Mouse (Mus musculus): Measurements from ENCODE around the gene Gm45062. TPM values are rescaled to one million over a fixed set of nuclear protein-coding genes. Genes with fewer than 3 reads are reported as not detected.

Gene Gm45062
- polyA plus RNA-seq, 1 experiment from 2014 or later, result 6.9 TPM

- no peaks in the 10 kb centered on the region for H3K4me1 ChIP-seq
- no peaks in the 10 kb centered on the region for H3K27me3 ChIP-seq (replicated peaks; ENCODE audit: low read depth, poor library complexity, severe bottlenecking)
- 50% methylated on average over 2 of the region's 2 CpGs for WGBS
- no peak for DNase-seq (ENCODE audit: low spot score)
- H3K4me3 ChIP-seq, result no peak overlapping the region
- H3K9me3 ChIP-seq, result no peaks in the 10 kb centered on the region
- H3K27ac ChIP-seq (replicated peaks), result no peak overlapping the region
- H3K36me3 ChIP-seq (replicated peaks), result no peaks in the 10 kb centered on the region
Measured at GRCm38 (mm10) chr6:8358782-8359181, 99.5 kb downstream of the Gm45062 start.

- Histone ChIP-seq H3K36me3 (replicated peaks) (no peaks in the 10 kb centered on the region; the same call in 1 of the 2 replicates), H3K4me1 (no peaks in the 10 kb centered on the region), H3K27me3 (replicated peaks; ENCODE audit: low read depth, poor library complexity, severe bottlenecking) (no peaks in the 10 kb centered on the region), H3K9me3 (no peaks in the 10 kb centered on the region), H3K4me3 (no peak overlapping the region), H3K27ac (replicated peaks) (no peak overlapping the region)
- no peak for DNase-seq (ENCODE audit: low spot score)
- WGBS, result 86% methylated on average over 7 of the region's 7 CpGs
Measured at GRCm38 (mm10) chr6:8360805-8361204, 101.6 kb downstream of the Gm45062 start.

GRCm38 (mm10) chr6:8364033-8364756 is 104.9 kb downstream of the Gm45062 start:
- no peaks in the 10 kb centered on the region for H3K9me3 ChIP-seq

GRCm38 (mm10) chr6:8364757-8365150 is 105.5 kb downstream of the Gm45062 start:
- 91% methylated on average over 11 of the region's 11 CpGs for WGBS
- Histone ChIP-seq H3K4me1 (no peaks in the 10 kb centered on the region), H3K9me3 (no peaks in the 10 kb centered on the region), H3K27me3 (replicated peaks; ENCODE audit: low read depth, poor library complexity, severe bottlenecking) (no peaks in the 10 kb centered on the region), H3K27ac (replicated peaks) (no peak overlapping the region), H3K36me3 (replicated peaks) (no peaks in the 10 kb centered on the region; the same call in 1 of the 2 replicates), H3K4me3 (no peak overlapping the region)
- DNase-seq (ENCODE audit: low spot score), result no peak

More at GRCm38 (mm10) chr6:8364033-8364756, 104.9 kb downstream of the Gm45062 start:
- no peaks in the 10 kb centered on the region; the same call in 1 of the 2 replicates for H3K36me3 ChIP-seq (replicated peaks)
- 70% methylated on average over 12 of the region's 12 CpGs for WGBS
- H3K4me3 ChIP-seq, result no peak overlapping the region
- no peaks in the 10 kb centered on the region for H3K27me3 ChIP-seq (replicated peaks; ENCODE audit: low read depth, poor library complexity, severe bottlenecking)
- H3K27ac ChIP-seq (replicated peaks), result no peak overlapping the region
- no peaks in the 10 kb centered on the region for H3K4me1 ChIP-seq
- DNase-seq (ENCODE audit: low spot score), result no peak

- Histone ChIP-seq H3K4me3 (no peak overlapping the region), H3K27me3 (replicated peaks; ENCODE audit: low read depth, poor library complexity, severe bottlenecking) (no peaks in the 10 kb centered on the region), H3K36me3 (replicated peaks) (no peaks in the 10 kb centered on the region; the same call in 1 of the 2 replicates), H3K27ac (replicated peaks) (no peak overlapping the region), H3K4me1 (no peaks in the 10 kb centered on the region), H3K9me3 (no peaks in the 10 kb centered on the region)
- no peak for DNase-seq (ENCODE audit: low spot score)
- 93% methylated on average over 4 of the region's 4 CpGs for WGBS
Measured at GRCm38 (mm10) chr6:8367675-8368074, 108.4 kb downstream of the Gm45062 start.

GRCm38 (mm10) chr6:8368198-8368864 is 109.1 kb downstream of the Gm45062 start:
- DNase-seq (ENCODE audit: low spot score), result no peak
- no peak overlapping the region for H3K4me3 ChIP-seq

GRCm38 (mm10) chr6:8370624-8371023 is 111.4 kb downstream of the Gm45062 start:
- DNase-seq (ENCODE audit: low spot score), result no peak
- Histone ChIP-seq H3K36me3 (replicated peaks) (no peaks in the 10 kb centered on the region), H3K27me3 (replicated peaks; ENCODE audit: low read depth, poor library complexity, severe bottlenecking) (no peaks in the 10 kb centered on the region), H3K27ac (replicated peaks) (no peak overlapping the region), H3K4me3 (no peak overlapping the region), H3K4me1 (no peaks in the 10 kb centered on the region), H3K9me3 (no peaks in the 10 kb centered on the region)
- WGBS, result 88% methylated on average over 3 of the region's 3 CpGs

More at GRCm38 (mm10) chr6:8368198-8368864, 109.1 kb downstream of the Gm45062 start:
- 79% methylated on average over 2 of the region's 2 CpGs for WGBS
- H3K36me3 ChIP-seq (replicated peaks), result no peaks in the 10 kb centered on the region; the same call in 1 of the 2 replicates
- H3K27ac ChIP-seq (replicated peaks), result no peak overlapping the region
- H3K4me1 ChIP-seq, result no peaks in the 10 kb centered on the region
- no peaks in the 10 kb centered on the region for H3K27me3 ChIP-seq (replicated peaks; ENCODE audit: low read depth, poor library complexity, severe bottlenecking)
- no peaks in the 10 kb centered on the region for H3K9me3 ChIP-seq

- DNase-seq (ENCODE audit: low spot score), result no peak
- no peak overlapping the region for H3K4me3 ChIP-seq
- no peaks in the 10 kb centered on the region for H3K9me3 ChIP-seq
- no peaks in the 10 kb centered on the region for H3K4me1 ChIP-seq
- 69% methylated on average over 2 of the region's 2 CpGs for WGBS
- no peak overlapping the region for H3K27ac ChIP-seq (replicated peaks)
- H3K36me3 ChIP-seq (replicated peaks), result peaks cover 3% of the 10 kb centered on the region; the same call in 1 of the 2 replicates
- H3K27me3 ChIP-seq (replicated peaks; ENCODE audit: low read depth, poor library complexity, severe bottlenecking), result no peaks in the 10 kb centered on the region
Measured at GRCm38 (mm10) chr6:8373051-8373450, 113.8 kb downstream of the Gm45062 start.

GRCm38 (mm10) chr6:8373851-8374250 is 114.6 kb downstream of the Gm45062 start:
- no peaks in the 10 kb centered on the region for H3K27me3 ChIP-seq (replicated peaks; ENCODE audit: low read depth, poor library complexity, severe bottlenecking)
- DNase-seq (ENCODE audit: low spot score), result no peak
- 56% methylated on average over 8 of the region's 8 CpGs for WGBS
- no peak overlapping the region for H3K27ac ChIP-seq (replicated peaks)
- H3K36me3 ChIP-seq (replicated peaks), result peaks cover 3% of the 10 kb centered on the region; the same call in 1 of the 2 replicates
- H3K4me1 ChIP-seq, result no peaks in the 10 kb centered on the region
- no peaks in the 10 kb centered on the region for H3K9me3 ChIP-seq
- no peak overlapping the region for H3K4me3 ChIP-seq

- no peak for DNase-seq (ENCODE audit: low spot score)
- Histone ChIP-seq H3K27ac (replicated peaks) (no peak overlapping the region), H3K4me3 (no peak overlapping the region), H3K36me3 (replicated peaks) (peaks cover 3% of the 10 kb centered on the region; the same call in 1 of the 2 replicates), H3K9me3 (no peaks in the 10 kb centered on the region), H3K27me3 (replicated peaks; ENCODE audit: low read depth, poor library complexity, severe bottlenecking) (no peaks in the 10 kb centered on the region), H3K4me1 (no peaks in the 10 kb centered on the region)
- 84% methylated on average over 6 of the region's 6 CpGs for WGBS
Measured at GRCm38 (mm10) chr6:8374290-8374689, 115.0 kb downstream of the Gm45062 start.

GRCm38 (mm10) chr6:8374712-8375111 is 115.5 kb downstream of the Gm45062 start:
- Histone ChIP-seq H3K27ac (replicated peaks) (no peak overlapping the region), H3K4me1 (no peaks in the 10 kb centered on the region), H3K36me3 (replicated peaks) (peaks cover 3% of the 10 kb centered on the region; the same call in 1 of the 2 replicates), H3K9me3 (no peaks in the 10 kb centered on the region), H3K27me3 (replicated peaks; ENCODE audit: low read depth, poor library complexity, severe bottlenecking) (no peaks in the 10 kb centered on the region), H3K4me3 (no peak overlapping the region)
- 85% methylated on average over 4 of the region's 4 CpGs for WGBS
- no peak for DNase-seq (ENCODE audit: low spot score)

GRCm38 (mm10) chr6:8376351-8376750 is 117.1 kb downstream of the Gm45062 start:
- Histone ChIP-seq H3K4me3 (no peak overlapping the region), H3K36me3 (replicated peaks) (peaks cover 3% of the 10 kb centered on the region; the same call in 1 of the 2 replicates), H3K27ac (replicated peaks) (no peak overlapping the region), H3K9me3 (no peaks in the 10 kb centered on the region), H3K27me3 (replicated peaks; ENCODE audit: low read depth, poor library complexity, severe bottlenecking) (no peaks in the 10 kb centered on the region), H3K4me1 (no peaks in the 10 kb centered on the region)
- no peak for DNase-seq (ENCODE audit: low spot score)
- WGBS, result 90% methylated on average over 5 of the region's 5 CpGs

- 88% methylated on average over 8 of the region's 8 CpGs for WGBS
- no peak overlapping the region for H3K4me3 ChIP-seq
- H3K27me3 ChIP-seq (replicated peaks; ENCODE audit: low read depth, poor library complexity, severe bottlenecking), result no peaks in the 10 kb centered on the region
- H3K36me3 ChIP-seq (replicated peaks), result peaks cover 3% of the 10 kb centered on the region; the same call in 1 of the 2 replicates
- no peak for DNase-seq (ENCODE audit: low spot score)
- no peaks in the 10 kb centered on the region for H3K4me1 ChIP-seq
- H3K27ac ChIP-seq (replicated peaks), result no peak overlapping the region
- no peaks in the 10 kb centered on the region for H3K9me3 ChIP-seq
Measured at GRCm38 (mm10) chr6:8377667-8378066, 118.4 kb downstream of the Gm45062 start.

Data from embryonic facial prominence, embryonic 10.5 days (tissue).